Mouse (Mus musculus) liver, embryonic 11.5 days (tissue): Measurements from ENCODE around the gene Col24a1. TPM values are rescaled to one million over a fixed set of nuclear protein-coding genes. Genes with fewer than 3 reads are reported as not detected.

Experiments
- ATAC-seq: fragments of 200-750 bp; cut with Nextera tagmentation; replicated peaks from 2 replicates; pipeline ENCODE4 v1.8.0; 2017; ENCODE audit warnings: moderate number of reproducible peaks, mild to moderate bottlenecking, moderate TSS enrichment, moderate library complexity; ENCODE audit not compliant: low FRiP score
- DNase-seq: peaks from one replicate; pipeline ENCODE4 v3.0.0-alpha.2; 2017; ENCODE audit warnings: low spot score
- H3K27ac ChIP-seq: fragments of 300-500 bp; sonication (generic); 2 replicates; pipeline ENCODE4 v1.5.1; 2014; ENCODE audit warnings: mild to moderate bottlenecking, low read depth, low read length, control low read depth
- H3K27me3 ChIP-seq: fragments of 300-500 bp; sonication (generic); replicated peaks from 2 replicates; pipeline ENCODE4 v1.6.1; 2014; ENCODE audit warnings: low read length, mixed read lengths; ENCODE audit not compliant: control insufficient read depth, insufficient read depth
- H3K36me3 ChIP-seq: fragments of 300-500 bp; sonication (generic); 2 replicates; pipeline ENCODE4 v1.6.1; 2014; ENCODE audit warnings: mild to moderate bottlenecking, low read length, moderate library complexity, mixed read lengths; ENCODE audit not compliant: control insufficient read depth, insufficient read depth
- H3K4me1 ChIP-seq: fragments of 300-500 bp; sonication (generic); replicated peaks from 2 replicates; pipeline ENCODE4 v1.6.1; 2014; ENCODE audit warnings: low read length, mixed read lengths; ENCODE audit not compliant: control insufficient read depth, insufficient read depth
- H3K4me2 ChIP-seq: fragments of 300-500 bp; sonication (generic); 2 replicates; pipeline ENCODE4 v1.6.1; 2014; ENCODE audit warnings: mild to moderate bottlenecking, control low read depth, moderate library complexity
- H3K4me3 ChIP-seq: fragments of 300-500 bp; sonication (generic); 2 replicates; pipeline ENCODE4 v1.5.1; 2014; ENCODE audit warnings: low read depth, low read length, control low read depth
- H3K9ac ChIP-seq: fragments of 300-500 bp; sonication (generic); 2 replicates; pipeline ENCODE4 v1.6.1; 2014; ENCODE audit warnings: low read depth, low read length, control low read depth
- H3K9me3 ChIP-seq: fragments of 300-500 bp; sonication (generic); 2 replicates; pipeline ENCODE4 v1.6.1; 2016; ENCODE audit warnings: low read length, inconsistent platforms, mixed read lengths; ENCODE audit not compliant: control insufficient read depth
- WGBS: fragments of 180-500 bp; shearing (Covaris S2); extraction: QIAGEN DNeasy Blood & Tissue Kit; methylation state at CpG from one replicate; pipeline ENCODE4 v1.1.7; 2014; 5-methylcytosine and 5-hydroxymethylcytosine counted together
- polyA plus RNA-seq: library from polyadenylated mRNA; unstranded; fragments of >200 nt; fragmentation: Nextera tagmentation; extraction: Ambion mirVana; gene quantifications from 2 replicates; pipeline ENCODE4 v1.2.1, GENCODE M21; 2014

Col24a1 gene
- polyA plus RNA-seq, 1 experiment from 2014 or later = 0.64 TPM

DNA sequence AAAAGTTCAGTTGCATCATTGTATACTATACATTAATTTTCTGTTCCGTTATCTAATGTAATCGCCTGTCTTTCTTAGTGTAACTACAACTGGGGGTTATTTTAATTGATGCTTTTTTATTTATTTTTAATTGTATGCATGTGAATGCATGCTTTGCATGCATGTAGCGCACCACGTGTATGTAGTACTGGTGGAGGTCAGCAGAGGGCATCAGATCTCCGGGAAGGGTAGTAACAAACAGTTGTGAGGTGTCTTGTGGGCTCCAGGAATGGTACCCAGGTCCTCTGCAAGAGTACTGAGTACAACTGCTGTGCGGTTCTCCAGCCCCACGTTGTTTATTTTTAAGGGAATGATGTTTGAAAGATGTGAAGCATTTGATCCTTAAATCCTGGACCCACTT lies 306.8 kb downstream of the Col24a1 start:
- Histone ChIP-seq H3K36me3 (peaks cover 36% of the 10 kb centered on the region), H3K9ac (no peak overlapping the region), H3K4me3 (no peak overlapping the region), H3K27me3 (no peaks in the 10 kb centered on the region), H3K27ac (no peak overlapping the region), H3K4me2 (no peak overlapping the region), H3K4me1 (peaks cover 6% of the 10 kb centered on the region; the same call in 1 of the 2 replicates), H3K9me3 (no peaks in the 10 kb centered on the region)
- 93% methylated on average over 7 of the region's 7 CpGs for WGBS
- ATAC-seq = no peak
- DNase-seq = no peak

DNA sequence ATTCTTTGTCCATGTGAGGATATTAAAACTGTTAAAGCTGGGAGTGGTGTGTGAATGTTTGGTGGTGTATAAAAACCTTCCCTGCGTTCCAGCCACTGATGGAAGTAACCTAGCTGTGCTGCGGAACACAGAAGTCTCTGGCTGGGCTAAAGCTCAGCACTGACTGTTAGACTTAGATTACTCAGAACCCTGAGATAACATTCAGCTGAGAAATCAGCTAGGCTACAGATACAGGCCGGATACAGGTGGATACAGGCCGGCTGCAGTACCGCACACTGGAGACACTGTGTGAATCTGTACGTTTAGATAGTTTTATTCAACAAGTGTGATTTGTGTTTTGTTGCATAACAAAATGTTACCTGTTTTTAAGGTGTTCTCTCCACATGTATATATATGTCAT lies 308.5 kb downstream of the Col24a1 start:
- Histone ChIP-seq H3K27ac (no peak overlapping the region; the same call in 1 of the 2 replicates), H3K9ac (no peak overlapping the region), H3K4me2 (no peak overlapping the region), H3K27me3 (no peaks in the 10 kb centered on the region), H3K36me3 (peaks cover 27% of the 10 kb centered on the region), H3K4me3 (no peak overlapping the region), H3K4me1 (peaks cover 6% of the 10 kb centered on the region; the same call in 1 of the 2 replicates), H3K9me3 (no peaks in the 10 kb centered on the region)
- no peak for ATAC-seq
- WGBS = 69% methylated on average over 6 of the region's 6 CpGs
- DNase-seq = no peak

DNA sequence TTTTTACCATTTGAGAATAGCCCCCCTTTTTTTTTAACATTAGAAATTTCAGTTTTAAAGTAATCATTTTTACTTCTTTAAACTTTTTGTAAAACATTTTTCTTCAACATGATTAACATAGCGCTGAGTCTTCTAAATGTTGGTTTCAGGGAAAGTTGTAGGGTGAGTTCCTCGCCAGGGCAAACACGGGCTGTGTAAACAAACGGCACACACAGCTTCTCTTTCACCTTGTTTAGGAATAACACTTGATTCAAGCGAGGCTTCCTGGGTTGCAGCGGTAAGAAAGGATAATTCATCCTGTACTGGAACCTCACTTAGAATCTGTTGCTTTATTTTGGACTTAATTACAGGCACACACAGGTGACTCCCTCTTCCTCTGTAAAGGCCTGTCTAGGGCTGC lies 309.1 kb downstream of the Col24a1 start:
- ATAC-seq (0 out of 2 replicates have a peak, but pooled peaks have one; percentile 24), DNase-seq (no peak)
- Histone ChIP-seq H3K36me3 (peaks cover 28% of the 10 kb centered on the region), H3K4me3 (no peak overlapping the region), H3K4me1 (peaks cover 6% of the 10 kb centered on the region; the same call in 1 of the 2 replicates), H3K9me3 (no peaks in the 10 kb centered on the region), H3K9ac (no peak overlapping the region), H3K4me2 (no peak overlapping the region), H3K27ac (no peak overlapping the region), H3K27me3 (no peaks in the 10 kb centered on the region)
- 71% methylated on average over 6 of the region's 6 CpGs for WGBS

Other genes starting within 250 kb of the Col24a1 start
- gene Clca2, start 193.0 kb upstream of the Col24a1 start, polyA plus RNA-seq = 0.07 TPM in 1 of 2 replicates, not detected in the other
- gene Odf2l, start 173.9 kb upstream of the Col24a1 start, polyA plus RNA-seq = 18.7 and 19.5 TPM in 2 replicates